Mouse (Mus musculus) frontal cortex, postnatal 10 days (tissue): ENCODE results near the gene Plekha1.

ENCODE experiments used
- DNase-seq, 2 experiments: peaks; one replicate each; pipeline ENCODE4 v3.0.0; 2022; ENCODE audit warnings: low spot score in 2 of 2, mixed read lengths in 1 of 2

Gene Plekha1

DNA sequence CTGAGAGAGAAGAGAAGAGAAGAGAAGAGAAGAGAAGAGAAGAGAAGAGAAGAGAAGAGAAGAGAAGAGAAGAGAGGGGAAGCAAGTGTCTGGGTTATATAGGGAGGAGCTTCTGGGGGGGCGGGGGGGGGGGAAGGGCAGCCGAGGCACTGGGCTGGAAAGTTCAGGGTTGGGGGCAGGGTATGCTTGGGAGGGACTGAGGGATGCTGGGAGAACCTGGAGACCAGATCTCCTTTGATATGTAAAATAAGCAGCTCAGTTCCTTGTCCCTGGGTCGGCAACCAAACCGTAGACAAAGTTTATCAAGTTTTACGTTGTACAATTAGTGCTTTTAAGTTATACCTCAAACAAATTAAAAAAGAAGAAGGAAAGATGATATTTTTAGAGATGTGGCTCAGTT lies 5.6 kb upstream of the Plekha1 start:
- no peak for DNase-seq

DNA sequence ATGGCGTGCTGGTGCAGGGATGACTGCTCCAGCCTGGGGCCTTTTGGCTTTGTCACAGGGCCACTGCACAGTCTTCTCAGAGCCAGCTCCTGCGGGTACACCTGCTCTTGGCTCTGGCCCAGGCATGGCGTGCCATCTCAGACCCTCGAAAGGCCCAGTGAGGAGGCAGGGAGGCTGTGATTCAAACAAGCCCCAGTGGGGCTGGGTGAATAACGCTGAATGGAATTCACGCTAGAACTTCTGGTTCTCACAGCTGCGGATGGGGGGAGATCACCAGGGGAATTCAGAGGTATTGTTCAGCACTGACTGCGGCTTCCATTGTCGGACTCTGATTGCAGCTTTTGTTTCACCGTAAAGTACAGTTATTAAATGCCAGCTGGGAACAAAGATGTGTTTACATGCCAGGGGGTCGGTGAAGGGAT lies 4.8 kb upstream of the Plekha1 start:
- peak in 1 of 2 experiments; percentile 24 for DNase-seq

DNA sequence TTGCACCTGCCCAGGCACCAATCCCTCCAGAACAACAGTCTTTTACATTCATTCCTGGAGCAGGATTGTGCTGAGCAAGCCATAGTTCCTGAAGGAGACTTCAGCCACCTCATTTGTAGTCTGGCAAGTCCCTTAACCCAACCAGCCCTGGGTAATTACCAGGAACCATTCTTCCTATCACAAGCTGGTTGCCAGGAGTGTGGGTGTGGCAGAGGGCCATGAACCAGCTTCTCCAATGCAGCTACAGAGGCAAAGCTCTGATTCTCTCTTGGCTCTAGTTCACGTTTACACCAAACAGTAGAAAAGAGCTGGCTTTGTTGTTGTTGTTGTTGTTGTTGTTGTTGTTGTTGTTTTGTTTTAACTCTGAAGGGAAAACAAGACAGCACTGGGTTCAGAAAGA lies 3.1 kb upstream of the Plekha1 start:
- peak in 1 of 2 experiments; percentile 36 for DNase-seq

DNA sequence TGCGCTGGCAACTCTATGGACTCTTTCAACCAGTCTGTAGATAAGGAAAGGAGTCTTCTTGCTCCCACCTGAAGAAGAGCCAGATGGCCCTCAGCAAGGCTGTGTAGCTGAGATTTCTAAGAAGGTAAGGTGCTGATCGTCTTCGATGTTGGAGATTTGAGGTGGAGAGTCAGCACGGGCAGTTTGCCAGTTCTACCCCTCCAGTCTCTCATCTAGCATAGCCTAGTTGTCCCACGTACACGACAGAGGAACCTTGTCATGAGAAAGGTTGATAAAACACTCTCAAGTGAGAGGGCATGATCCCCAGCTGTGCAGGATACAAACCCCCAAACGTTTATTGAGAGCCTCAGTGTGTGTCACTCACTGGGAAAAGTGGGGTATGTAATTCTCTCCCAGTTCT lies 845 bp upstream of the Plekha1 start:
- DNase-seq = peak in 1 of 2 experiments; percentile 25

DNA sequence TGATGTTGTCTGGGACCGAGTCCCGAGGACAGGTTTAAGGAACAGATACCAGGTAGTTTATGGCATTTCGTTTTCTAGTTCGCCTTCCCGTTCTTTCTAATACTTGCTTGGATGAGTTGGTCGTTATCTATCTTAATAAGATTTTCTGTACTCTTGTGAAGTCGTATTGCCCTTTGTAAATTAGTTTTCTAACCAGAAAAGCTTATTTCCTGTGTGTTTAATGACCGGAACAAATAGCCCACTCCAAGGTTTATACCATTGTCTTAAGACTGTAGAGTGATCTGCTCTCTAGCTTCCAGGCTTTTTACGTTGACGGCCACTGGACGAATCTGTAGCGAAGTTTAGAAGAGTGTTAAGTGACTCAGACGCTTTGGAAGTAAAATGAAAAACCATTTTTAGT lies 1.1 kb downstream of the Plekha1 start:
- DNase-seq = no peak

DNA sequence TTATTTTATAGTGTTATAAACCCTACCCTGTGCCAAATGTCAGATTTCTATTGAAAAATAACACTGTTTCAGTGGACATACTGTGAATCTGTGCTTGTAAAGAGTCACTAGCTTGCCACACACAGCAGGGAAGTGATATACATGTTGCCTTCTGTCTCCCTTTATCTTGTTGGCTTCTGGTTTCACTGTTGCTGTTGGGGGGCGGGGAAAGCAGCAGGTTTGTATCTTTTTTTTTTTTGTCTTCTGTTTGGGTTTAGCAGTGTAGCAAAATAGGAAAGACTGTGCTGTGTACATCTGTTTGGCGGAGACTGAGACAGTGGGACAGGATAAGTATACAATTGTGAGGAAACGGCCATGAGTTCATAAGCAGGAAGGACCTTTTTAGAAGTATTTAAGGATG lies 1.7 kb downstream of the Plekha1 start:
- DNase-seq = no peak

DNA sequence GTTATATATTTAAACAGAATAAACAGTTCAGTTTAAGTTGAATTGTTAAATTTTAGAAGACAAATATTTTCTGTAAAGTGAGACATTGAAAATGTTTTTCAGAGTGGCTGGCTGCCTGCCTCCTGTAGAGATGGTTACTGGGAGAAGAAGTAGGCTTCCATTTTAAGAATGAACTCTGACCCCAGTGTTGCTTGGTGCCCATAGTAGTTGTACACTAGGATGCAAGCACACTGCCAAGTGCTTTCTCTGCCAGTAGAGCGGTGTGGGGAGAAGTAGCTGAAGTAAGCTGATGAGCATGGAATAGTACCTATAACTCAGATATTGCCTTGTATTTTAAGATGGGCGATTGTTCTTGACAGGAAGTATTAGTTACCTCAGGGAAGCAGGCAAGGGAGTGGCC lies 18.6 kb downstream of the Plekha1 start:
- no peak for DNase-seq

DNA sequence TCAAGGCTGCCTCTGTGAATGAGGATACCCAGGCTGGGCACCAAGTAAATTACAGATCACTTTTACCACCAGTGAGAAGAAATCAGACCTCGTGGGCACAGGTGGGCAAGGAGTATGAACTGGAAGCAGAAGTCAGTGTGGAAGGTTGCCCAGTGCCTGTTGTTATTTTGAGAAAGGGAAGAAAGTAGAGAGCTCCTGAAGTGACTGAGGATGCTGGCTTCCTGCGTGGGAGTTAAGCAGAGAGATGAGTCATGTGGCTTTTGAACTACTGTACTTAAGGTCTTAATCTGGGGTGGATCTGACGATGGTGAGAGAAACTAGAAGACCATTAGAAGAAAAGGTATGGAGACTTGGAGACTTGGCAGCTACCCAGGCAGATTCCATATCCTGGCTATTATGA lies 20.7 kb downstream of the Plekha1 start:
- DNase-seq = no peak

DNA sequence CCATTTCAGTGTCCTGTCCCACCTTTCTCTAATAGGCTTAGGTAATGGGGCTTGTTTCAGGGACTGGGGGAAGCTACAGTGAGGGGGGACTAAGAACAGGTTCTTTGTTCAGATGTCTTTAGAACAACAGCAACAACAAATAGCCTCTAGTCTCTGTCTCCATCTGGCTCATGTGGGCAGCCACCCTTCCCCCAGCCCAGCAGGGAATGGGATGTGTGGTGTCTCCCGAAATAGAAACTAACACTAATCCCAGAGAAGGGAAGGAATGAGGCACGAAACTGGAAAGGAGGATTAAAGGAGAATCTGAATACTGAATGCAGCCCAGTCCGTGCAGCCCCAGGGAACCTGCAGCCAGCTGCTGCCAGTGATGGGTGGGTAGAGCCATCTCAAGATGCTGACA lies 22.4 kb downstream of the Plekha1 start:
- no peak for DNase-seq

DNA sequence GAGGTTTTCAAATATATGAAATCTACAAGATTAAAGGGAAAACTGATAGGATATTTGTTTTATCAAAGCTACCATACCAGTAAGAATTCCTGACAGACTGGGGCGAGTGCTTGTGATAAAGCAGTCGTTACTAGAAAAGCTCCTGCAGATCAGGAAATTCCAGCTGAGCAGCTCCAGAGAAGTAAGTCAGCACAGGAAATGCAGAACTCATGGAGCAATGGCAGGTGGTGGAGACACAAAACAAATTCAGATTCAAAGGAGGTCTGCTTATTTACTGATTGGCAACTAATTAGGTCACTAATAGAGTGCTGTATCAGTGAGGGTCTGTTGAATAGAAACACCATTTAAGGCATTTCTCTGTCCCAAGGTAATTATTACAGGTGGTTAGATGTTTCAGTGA lies 25.3 kb downstream of the Plekha1 start:
- DNase-seq = no peak

DNA sequence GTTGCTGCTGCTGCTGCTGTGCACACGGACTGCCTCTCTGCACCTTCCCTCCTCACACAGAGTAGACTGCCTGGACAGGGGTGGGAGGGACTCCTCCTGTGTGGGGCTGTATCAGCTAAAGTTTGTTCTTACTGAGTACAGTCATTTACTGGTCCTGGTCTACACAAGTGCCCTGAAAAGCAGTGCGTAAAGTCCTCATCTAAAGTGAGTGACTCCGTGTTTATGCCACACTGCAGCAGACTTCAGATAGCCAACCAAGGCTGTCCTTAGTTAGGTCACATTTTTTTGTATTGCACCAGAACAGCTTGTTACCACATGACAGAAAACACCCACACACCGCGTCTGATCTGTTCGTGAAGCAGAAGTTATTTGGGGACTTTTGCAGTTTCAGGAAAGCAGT lies 27.4 kb downstream of the Plekha1 start:
- no peak for DNase-seq

DNA sequence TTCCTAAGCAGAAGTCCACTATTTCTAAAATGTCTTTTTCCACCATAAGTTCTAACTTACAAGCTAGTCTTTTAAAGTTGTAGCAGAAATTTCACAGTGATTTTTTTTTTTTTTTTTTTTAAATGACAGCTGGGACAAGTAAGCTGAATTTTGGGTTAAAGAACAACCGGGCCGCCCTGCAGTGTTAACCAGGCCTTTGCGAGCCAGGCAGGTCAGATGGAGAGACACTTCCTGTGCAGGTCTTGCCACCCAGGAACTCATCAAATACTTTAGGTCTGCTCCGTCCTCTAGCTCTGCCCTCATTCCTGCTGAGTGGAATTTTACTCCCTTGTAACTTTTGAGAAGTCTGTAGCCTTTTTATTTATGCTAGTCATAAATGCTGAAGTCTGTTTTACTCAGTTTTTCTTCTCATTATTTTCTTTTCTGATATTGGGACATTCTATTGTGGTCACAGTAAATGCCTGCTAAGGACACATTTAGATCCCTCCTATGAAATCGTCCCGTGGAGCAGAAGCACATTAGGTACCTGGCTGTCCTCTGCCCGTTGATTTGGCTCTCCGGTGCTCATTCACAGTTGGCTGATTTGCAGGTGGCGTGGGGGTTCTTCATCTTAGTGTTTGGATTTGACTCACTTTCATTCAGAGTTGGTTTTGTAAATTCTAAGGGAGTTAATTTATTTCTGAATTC lies 29.5 kb downstream of the Plekha1 start:
- DNase-seq = no peak

DNA sequence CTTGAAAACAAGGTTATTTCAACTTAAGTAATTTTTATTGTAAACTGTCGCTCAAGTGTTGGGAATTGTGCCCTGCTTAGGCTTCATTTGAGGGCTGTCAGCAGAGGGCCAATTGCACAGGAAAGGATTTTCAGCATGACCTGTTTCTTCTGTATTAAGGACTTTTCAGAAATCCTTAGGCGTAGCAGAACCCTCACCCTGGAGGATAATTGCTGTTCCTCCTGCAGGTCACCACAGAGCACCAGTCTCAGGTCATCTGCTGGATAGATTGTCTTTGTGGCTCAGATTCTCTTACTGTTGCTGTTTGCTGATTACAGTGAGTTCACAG lies 30.0 kb downstream of the Plekha1 start:
- no peak for DNase-seq

DNA sequence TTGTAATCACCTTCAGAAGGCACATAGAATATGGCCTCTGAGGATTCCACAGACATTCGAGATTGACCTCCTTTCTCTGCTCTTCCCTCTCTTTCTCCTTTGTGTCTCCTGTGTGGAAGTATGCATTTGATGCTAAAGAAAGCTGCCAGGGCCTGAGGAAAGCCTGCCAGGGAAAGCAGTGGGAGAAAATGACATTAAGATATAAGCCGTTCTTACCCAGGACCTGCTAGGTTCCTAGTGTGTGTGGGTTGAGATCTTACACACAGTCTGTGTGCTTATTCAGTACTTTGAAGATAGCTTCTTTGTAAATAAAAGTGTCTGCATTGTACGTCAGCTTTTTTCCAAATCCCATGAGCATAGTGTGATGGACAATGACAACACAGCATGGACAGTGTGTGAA lies 30.5 kb downstream of the Plekha1 start:
- DNase-seq = no peak

DNA sequence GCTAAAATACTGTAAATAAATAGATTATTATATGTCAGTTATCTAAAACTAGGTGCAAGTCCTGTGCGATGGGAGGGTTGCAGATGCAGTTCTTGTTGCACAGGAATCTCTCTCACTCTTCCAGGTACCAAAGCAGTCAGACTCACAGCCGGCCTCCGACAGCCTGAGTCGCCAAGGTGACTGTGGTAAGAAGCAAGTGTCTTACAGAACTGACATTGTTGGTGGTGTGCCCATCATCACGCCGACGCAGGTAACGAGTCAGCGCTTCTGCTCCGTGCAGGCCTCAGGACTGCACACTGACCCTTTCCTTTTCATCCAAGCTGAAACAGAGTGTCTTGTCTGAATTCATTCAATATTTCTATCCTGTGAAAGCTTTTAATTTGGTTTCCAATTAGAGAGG lies 31.6 kb downstream of the Plekha1 start:
- DNase-seq = no peak

DNA sequence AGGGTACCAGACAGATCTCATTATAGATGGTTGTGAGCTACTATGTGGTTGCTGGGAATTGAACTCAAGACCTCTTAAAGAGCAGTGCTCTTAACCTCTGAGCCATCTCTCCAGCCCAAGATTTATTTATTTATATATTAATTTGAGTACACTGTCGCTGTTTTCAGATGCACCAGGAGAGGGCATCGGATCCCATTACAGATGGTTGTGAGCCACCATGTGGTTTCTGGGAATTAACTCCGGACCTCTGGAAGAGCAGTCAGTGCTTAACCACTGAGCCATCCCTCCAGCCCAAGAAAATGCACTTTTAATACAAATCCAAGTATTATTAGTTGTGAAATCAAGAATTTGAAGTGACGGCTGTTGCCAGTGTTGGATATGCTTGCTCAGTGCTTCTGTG lies 32.8 kb downstream of the Plekha1 start:
- DNase-seq = no peak

DNA sequence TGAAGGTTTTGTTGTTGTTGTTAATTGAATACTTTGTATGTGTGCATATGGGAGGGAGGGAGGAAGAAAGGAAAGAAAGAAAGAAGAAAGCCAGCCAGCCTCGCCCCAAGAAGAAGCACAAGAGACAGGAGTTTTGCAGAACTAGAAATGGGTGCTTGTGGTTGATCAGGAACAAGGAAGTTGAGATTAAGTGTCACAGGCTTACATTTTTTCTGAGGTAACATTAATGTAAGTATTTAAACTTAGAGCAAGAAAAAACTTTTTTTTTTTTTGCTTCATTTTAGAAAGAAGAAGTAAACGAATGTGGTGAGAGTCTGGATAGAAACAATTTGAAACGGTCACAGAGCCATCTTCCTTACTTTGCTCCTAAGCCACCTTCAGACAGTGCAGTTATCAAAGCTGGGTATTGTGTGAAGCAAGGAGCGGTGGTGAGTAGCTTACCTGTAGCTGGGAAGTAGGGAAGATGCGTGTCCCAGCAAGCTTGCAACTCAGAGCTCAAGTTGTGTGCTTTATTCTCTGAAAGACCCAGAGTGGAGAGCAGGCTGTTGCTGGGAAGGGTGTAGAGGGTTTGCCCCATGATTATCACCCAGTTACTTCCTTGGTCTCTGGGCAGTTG lies 34.8 kb downstream of the Plekha1 start:
- no peak for DNase-seq

DNA sequence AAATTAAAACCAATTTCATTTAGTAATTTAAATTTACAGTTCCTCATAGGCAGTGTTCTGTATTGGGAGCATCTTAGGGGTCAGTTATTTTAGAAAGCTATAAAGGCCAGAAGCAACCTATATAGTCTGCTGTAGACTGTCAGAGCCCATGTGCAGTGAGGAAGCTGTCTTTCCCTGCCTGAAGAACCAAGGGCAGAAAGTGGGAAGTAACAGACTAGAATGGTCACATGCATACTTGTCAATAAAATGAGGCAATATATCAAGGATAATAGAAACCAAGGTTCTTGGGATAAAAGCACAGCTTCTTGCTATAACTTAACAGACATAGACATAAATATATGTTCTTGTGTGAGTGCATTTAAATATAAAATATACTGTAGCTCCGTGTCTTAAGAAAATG lies 37.4 kb downstream of the Plekha1 start:
- DNase-seq = no peak

DNA sequence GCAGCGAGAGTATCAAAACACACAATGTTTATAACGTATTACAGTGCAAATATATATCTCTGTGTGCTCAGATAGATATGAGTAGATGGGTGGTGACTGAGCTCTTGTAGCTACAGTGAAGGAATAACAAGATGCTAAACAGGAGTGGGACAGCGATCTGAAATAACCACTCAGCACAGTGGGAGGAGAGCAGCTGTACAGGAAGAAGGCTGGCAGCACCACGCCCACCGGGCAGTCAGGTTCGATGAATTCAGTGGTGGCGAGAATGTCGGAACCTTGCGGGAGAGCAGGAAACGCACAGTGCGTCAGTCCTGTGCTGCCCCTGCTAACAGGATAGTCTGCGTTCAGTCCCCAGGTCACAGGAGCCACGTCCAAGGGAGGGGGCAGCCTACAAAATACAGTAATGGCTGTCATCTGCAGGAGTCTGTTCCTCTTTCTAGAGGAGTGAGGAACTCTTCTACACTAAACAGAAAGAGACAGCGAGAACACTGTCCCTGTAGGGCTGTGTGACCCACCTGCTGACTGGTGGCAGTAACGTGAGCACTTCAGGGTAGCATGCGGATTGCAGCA lies 38.0 kb downstream of the Plekha1 start:
- no peak for DNase-seq

DNA sequence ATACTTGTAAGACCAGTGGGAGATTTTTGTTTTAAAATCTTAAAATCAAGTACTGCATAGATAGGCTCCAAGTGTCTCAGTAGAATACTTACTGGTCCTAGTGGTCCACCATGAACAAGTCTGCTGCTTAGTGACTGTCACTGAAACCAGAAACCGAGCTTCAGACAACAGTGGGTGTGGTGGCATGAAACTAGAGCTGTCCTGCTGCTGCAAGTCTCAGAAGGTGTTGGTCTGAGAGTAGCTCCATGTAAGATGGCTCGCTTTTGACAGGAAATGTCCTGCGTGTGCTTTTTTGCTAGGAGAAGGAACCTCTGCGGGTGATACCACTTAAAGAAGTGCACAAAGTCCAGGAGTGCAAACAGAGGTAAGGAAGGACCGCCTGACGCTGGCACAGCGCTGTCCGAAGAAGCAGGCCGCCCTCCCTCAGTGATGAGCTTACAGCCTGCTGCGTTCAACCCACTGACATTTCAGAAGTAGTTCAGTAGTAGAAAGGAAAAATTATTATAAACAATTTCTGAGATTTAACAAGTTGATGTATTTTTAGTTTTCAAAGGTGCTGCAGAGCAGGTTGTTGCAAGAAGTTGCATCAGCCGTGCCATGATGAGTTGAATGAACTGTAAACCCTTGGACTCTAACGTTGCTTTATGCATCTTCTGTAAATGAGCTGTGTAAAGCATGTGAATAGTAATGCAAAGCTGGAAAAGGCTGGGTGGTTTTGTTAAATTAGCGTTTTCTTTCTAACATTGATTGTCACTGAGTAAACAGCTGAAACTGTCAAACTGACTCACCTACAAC lies 39.2 kb downstream of the Plekha1 start:
- DNase-seq = no peak

DNA sequence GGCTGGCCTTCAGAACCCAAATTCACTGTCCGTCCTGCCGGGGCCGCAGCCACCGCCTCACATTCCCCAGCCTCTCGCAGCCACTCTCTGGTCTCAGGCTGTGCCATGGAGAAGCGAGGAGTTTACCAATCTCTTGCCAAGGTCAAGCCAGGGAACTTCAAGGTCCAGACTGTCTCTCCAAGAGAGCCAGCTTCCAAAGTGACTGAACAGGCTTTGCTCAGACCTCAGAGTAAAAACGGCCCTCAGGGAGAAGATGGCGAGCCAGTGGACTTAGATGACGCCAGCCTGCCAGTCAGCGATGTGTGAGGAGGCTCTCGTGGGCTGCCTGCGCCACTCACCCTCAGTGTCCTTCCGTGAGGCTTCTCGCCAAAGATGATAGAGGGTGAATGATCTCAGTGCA lies 45.3 kb downstream of the Plekha1 start:
- DNase-seq = no peak

DNA sequence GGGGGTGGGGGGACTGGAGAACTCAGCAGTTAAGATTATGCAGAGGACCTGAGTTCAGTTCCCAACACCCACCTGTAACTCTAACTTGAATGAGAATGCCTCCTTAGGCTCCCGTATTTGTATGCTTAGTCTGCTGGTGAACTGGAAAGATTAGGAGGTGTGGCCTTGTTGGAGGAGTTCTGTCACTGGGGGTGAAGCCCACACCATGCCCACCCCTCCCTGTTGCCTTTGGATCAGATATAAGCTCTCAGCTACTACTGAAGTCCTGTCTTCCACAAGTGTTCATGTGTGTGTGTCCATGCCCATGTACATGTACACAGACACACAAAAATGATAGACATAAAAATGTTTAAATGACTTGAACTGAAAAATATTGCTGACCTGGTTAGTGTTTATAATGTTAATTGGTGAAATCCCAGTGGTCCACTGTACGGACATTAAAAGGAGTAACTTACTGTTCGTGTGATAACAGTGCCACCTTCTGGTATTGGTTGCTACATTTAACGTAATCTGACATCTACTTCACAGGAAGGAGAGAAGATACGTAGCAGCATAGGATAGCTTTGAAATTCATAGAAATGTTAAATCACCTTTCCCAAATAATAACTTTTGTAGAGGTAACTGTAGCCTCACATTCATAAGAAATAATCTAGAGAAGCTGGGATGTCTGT lies 49.3 kb downstream of the Plekha1 start:
- DNase-seq = no peak
